Mouse (Mus musculus) testis, adult 10 weeks (tissue): Measurements from ENCODE around the gene Gm21149. TPM values are rescaled to one million over a fixed set of nuclear protein-coding genes. Genes with fewer than 3 reads are reported as not detected.

Experiments used
- polyA plus RNA-seq: library from polyadenylated mRNA; stranded (reverse); fragments of 350-450 nt; fragmentation: Illumina TruSeq; extraction: RNeasy Lipid Tissue Mini Kit (QIAGEN cat#74804); gene quantifications from one replicate; pipeline ENCODE4 v1.2.3, GENCODE M21; 2014; ENCODE audit warnings: low read depth, low replicate concordance

Gene Gm21149
- polyA plus RNA-seq, result 14.1 TPM

DNA sequence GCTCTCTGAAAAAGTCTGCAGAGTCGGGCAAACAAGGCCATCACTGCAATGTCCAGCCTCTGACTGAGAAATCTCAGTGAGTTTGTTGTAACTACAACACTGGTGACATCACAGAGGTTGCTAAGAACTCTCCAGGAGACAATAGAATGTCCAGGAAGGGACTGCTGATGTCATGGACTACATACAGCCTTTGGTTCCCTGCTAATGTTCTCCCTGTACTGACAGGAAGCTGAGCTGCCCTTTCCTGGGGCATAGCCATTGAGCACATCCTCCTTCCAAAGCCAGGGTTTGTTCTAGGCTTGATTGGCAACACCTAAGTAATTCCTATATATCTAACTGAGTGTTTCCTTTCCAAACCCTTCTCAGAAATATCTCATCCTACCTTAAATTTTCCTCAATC, at the start of gene Gm21149:
Gene Gm21149 (minus strand): TSS at position 101 of the 400 bp plus-strand sequence.

Other genes with a start within 250 kb of the Gm21149 start
- gene Gm21190, start 52.7 kb upstream of the Gm21149 start, polyA plus RNA-seq, result 8.5 TPM
- 11.4 TPM for gene Gm21083, start 100.8 kb upstream of the Gm21149 start, polyA plus RNA-seq
- gene Speer4d, start 142.5 kb upstream of the Gm21149 start, polyA plus RNA-seq, result 8.1 TPM
- 2.8 TPM for gene 4930572O03Rik, start 180.5 kb upstream of the Gm21149 start, polyA plus RNA-seq
- 11.7 TPM for gene Speer4c, start 237.7 kb upstream of the Gm21149 start, polyA plus RNA-seq